21 mouse cellular contexts compared by ENCODE assay signal in the genomic region with DNA sequence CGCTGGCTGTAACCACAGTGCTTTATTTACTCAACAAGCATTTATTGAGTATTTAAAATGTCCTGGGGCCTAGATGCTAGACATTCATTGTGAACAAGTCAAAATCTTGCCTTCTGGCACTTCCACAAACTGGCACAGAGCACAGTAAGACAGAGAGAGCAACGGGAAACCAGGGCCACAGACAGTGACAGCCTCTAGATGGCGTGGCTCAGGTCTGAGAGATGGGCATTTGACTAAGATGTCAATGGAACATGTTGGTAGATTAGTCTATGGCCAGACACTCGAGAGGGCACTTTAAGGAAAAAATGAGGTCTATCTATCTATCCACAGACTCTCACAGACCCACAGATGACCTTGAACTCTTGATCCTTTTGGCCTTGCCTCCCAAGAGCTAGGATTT. TPM values are rescaled to one million over a fixed set of nuclear protein-coding genes. Genes with fewer than 3 reads are reported as not detected.
DNase-seq lines count a peak whose midpoint lies in the region; ATAC-seq and TF ChIP-seq lines count a peak whose summit lies in the region.
"Had no signal": no experiment of that assay in that cellular context is flagged by ENCODE, and none has a peak within 500 bp of the region (broad histone marks: within the 10 kb centered on the region; RNA-seq: fewer than 3 reads in every experiment).

No protein-coding gene starts in this region.

- no peak overlapping the region for H3K9ac ChIP-seq in kidney, postnatal 0 days (ENCODE audit: low read depth, low read length)
- H3K9ac ChIP-seq in kidney, embryonic 14.5 days (ENCODE audit: low read depth, low read length) = no peak overlapping the region
- no peak overlapping the region for H3K9ac ChIP-seq in forebrain, embryonic 15.5 days (replicated peaks)
- H3K9ac ChIP-seq: stomach, embryonic 15.5 days had no signal

- H3K27ac ChIP-seq in kidney, postnatal 0 days = no peak overlapping the region
- H3K27ac ChIP-seq in kidney, embryonic 14.5 days (ENCODE audit: low read depth, low read length) = no peak overlapping the region
- H3K27ac ChIP-seq in forebrain, embryonic 15.5 days (replicated peaks) = no peak overlapping the region
- H3K27ac ChIP-seq: midbrain, embryonic 10.5 days; stomach, embryonic 15.5 days had no signal

- no peaks in the 10 kb centered on the region for H3K36me3 ChIP-seq in kidney, postnatal 0 days (ENCODE audit: insufficient read depth, low read length)
- no peaks in the 10 kb centered on the region for H3K36me3 ChIP-seq in kidney, embryonic 14.5 days (ENCODE audit: control insufficient read depth, insufficient read depth, low read length)
- no peaks in the 10 kb centered on the region for H3K36me3 ChIP-seq in forebrain, embryonic 15.5 days
- H3K36me3 ChIP-seq: G1E; midbrain, embryonic 10.5 days; stomach, embryonic 15.5 days had no signal

- H3K27me3 ChIP-seq in kidney, postnatal 0 days (ENCODE audit: insufficient read depth, low read length) = no peaks in the 10 kb centered on the region
- no peaks in the 10 kb centered on the region for H3K27me3 ChIP-seq in kidney, embryonic 14.5 days (ENCODE audit: control insufficient read depth, insufficient read depth, low read length)
- no peaks in the 10 kb centered on the region for H3K27me3 ChIP-seq in forebrain, embryonic 15.5 days
- H3K27me3 ChIP-seq: stomach, embryonic 15.5 days had no signal

- H3K4me2 ChIP-seq in kidney, postnatal 0 days (ENCODE audit: low read length) = no peak overlapping the region
- H3K4me2 ChIP-seq in kidney, embryonic 14.5 days (replicated peaks; ENCODE audit: low read depth, low read length) = no peak overlapping the region
- no peak overlapping the region for H3K4me2 ChIP-seq in forebrain, embryonic 15.5 days (replicated peaks)
- H3K4me2 ChIP-seq: heart, embryonic 11.5 days; stomach, embryonic 15.5 days had no signal

- 52% methylated on average over 4 of the region's 4 CpGs for WGBS in kidney, postnatal 0 days
- WGBS in kidney, embryonic 14.5 days = 61% methylated on average over 4 of the region's 4 CpGs
- WGBS in forebrain, embryonic 15.5 days = 60% methylated on average over 4 of the region's 4 CpGs

- peak; percentile 39; the same call in 1 of the 2 replicates for TF ChIP-seq CTCF in kidney, postnatal 0 days (IDR thresholded peaks at IDR 0.05; ENCODE audit: low read depth)

- no peaks in the 10 kb centered on the region for H3K4me1 ChIP-seq in kidney, postnatal 0 days (replicated peaks; ENCODE audit: insufficient read depth, low read length)
- no peaks in the 10 kb centered on the region for H3K4me1 ChIP-seq in kidney, embryonic 14.5 days (ENCODE audit: control insufficient read depth, insufficient read depth, low read length)
- H3K4me1 ChIP-seq in forebrain, embryonic 15.5 days = no peaks in the 10 kb centered on the region
- H3K4me1 ChIP-seq: stomach, embryonic 15.5 days had no signal

- ATAC-seq in kidney, postnatal 0 days (replicated peaks; ENCODE audit: low FRiP score, low read depth) = no peak
- ATAC-seq in kidney, embryonic 14.5 days (ENCODE audit: low FRiP score, low TSS enrichment) = no peak
- ATAC-seq in forebrain, embryonic 15.5 days (replicated peaks) = no peak
- ATAC-seq: activated CD4-positive, CD25-positive, alpha-beta regulatory T cell, adult 4 months; forebrain, embryonic 16.5 days; inflammation-experienced regulatory T-cells, adult 6 months had no signal

- DNase-seq in adrenal gland, postnatal 10 days = peak; percentile 11
- DNase-seq in adrenal gland, postnatal 25 days = no peak
- no peak for DNase-seq in kidney, postnatal 0 days (ENCODE audit: low spot score)
- DNase-seq in retina, embryonic 14.5 days (ENCODE audit: low spot score) = peak; percentile 30
- no peak for DNase-seq in retina, postnatal 1 day
- DNase-seq in embryo, embryonic 11 days = no peak
- DNase-seq: cerebellum, postnatal 36 days; gastrocnemius, postnatal 14 days; heart, postnatal 4 days; kidney, postnatal 25 days; lung, postnatal 10 days; thymus, postnatal 36 days had no signal

- H3K4me3 ChIP-seq in kidney, postnatal 0 days (replicated peaks; ENCODE audit: low read depth, low read length) = no peak overlapping the region
- no peak overlapping the region for H3K4me3 ChIP-seq in kidney, embryonic 14.5 days (ENCODE audit: low read length)
- no peak overlapping the region for H3K4me3 ChIP-seq in forebrain, embryonic 15.5 days
- H3K4me3 ChIP-seq: midbrain, embryonic 10.5 days; stomach, embryonic 15.5 days had no signal

- no peaks in the 10 kb centered on the region for H3K9me3 ChIP-seq in kidney, postnatal 0 days (replicated peaks; ENCODE audit: low read length)
- no peaks in the 10 kb centered on the region for H3K9me3 ChIP-seq in kidney, embryonic 14.5 days (ENCODE audit: control insufficient read depth, low read length)
- no peaks in the 10 kb centered on the region for H3K9me3 ChIP-seq in forebrain, embryonic 15.5 days
- H3K9me3 ChIP-seq: G1E; midbrain, embryonic 10.5 days; stomach, embryonic 15.5 days had no signal

RNA-seq across cellular contexts. Expression of a gene that starts 17.7 kb away (rescaled TPM):
- under 1 TPM in 1 of 2 experiments, not detected in 1; 0.48 TPM for total RNA-seq in adrenal gland, postnatal 10 days (2021)
- not detected in 2 replicates for total RNA-seq in adrenal gland, postnatal 25 days (2021)
- 5.2 and 7.1 TPM in 2 replicates for polyA plus RNA-seq in kidney, postnatal 0 days (2015; fragmentation: Nextera tagmentation; extraction: Ambion mirVana)
- 2.1 and 2.4 TPM in 2 replicates for polyA plus RNA-seq in kidney, embryonic 14.5 days (2014; fragmentation: Nextera tagmentation; extraction: Ambion mirVana)
- polyA plus RNA-seq in forebrain, embryonic 15.5 days (2015; fragmentation: Nextera tagmentation; extraction: Ambion mirVana) = 3.9 and 4.8 TPM in 2 replicates
- total RNA-seq: G1E had no signal
- polyA plus RNA-seq: activated CD4-positive, CD25-positive, alpha-beta regulatory T cell, adult 4 months; G1E; inflammation-experienced regulatory T-cells, adult 6 months had no signal

RNA-seq across cellular contexts. Expression of a gene that starts 50.9 kb away (rescaled TPM):
- 10 to 100 TPM; 17.2 to 20.9 TPM for total RNA-seq in adrenal gland, postnatal 10 days (2021)
- total RNA-seq in adrenal gland, postnatal 25 days (2021) = 14.2 and 18.9 TPM in 2 replicates
- 20.9 and 23.1 TPM in 2 replicates for polyA plus RNA-seq in kidney, postnatal 0 days (2015; fragmentation: Nextera tagmentation; extraction: Ambion mirVana)
- polyA plus RNA-seq in kidney, embryonic 14.5 days (2014; fragmentation: Nextera tagmentation; extraction: Ambion mirVana) = 23.2 and 32.1 TPM in 2 replicates
- 39.7 and 40.0 TPM in 2 replicates for polyA plus RNA-seq in forebrain, embryonic 15.5 days (2015; fragmentation: Nextera tagmentation; extraction: Ambion mirVana)

Comparison
In these comparisons a context has a peak if more than half of its experiments do, and no peak if none do; other contexts are left out.
1. DNase-seq: peak in adrenal gland, postnatal 10 days (single experiment) and retina, embryonic 14.5 days (single experiment); none in adrenal gland, postnatal 25 days (single experiment), kidney, postnatal 0 days (single experiment), retina, postnatal 1 day (single experiment) and embryo, embryonic 11 days (single experiment).